Mouse (Mus musculus) lung, postnatal 0 days (tissue): Measurements from ENCODE around the gene Yipf2.

Experiments
- CTCF ChIP-seq: IDR thresholded peaks from 2 replicates; pipeline ENCODE4 v1.5.1; 2016; ENCODE audit warnings: antibody characterized with exemption, mild to moderate bottlenecking
- EP300 ChIP-seq: IDR thresholded peaks from 2 replicates; pipeline ENCODE4 v1.6.1; 2016; ENCODE audit warnings: antibody characterized with exemption, mild to moderate bottlenecking, control low read depth

DNA sequence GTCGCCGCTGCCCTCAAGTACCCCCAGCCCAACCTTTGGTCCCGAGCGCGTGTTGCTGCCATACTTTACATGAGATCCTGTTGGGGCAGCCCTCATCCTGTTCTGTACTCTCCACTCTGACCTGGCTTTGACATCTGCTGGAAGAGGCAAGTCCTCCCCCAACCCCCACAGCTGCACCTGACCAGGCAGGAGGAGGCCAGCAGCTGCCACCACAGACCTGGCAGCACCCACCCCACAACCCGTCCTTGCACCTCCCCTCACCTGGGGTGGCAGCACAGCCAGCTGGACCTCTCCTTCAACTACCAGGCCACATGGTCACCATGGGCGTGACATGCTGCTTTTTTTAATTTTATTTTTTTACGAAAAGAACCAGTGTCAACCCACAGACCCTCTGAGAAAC, 4.3 kb downstream of the Yipf2 start:
- TF ChIP-seq CTCF = no peak
- no peak for TF ChIP-seq EP300
